Mouse (Mus musculus) midbrain, embryonic 10.5 days (tissue): ENCODE measurements around the gene Tyw5. TPM values are rescaled to one million over a fixed set of nuclear protein-coding genes. Genes with fewer than 3 reads are reported as not detected.

Source experiments
- DNase-seq: peaks from one replicate; pipeline ENCODE4 v3.0.0-alpha.2; 2017; ENCODE audit warnings: low spot score
- H3K27ac ChIP-seq: fragments of 300-500 bp; sonication (generic); replicated peaks from 2 replicates; pipeline ENCODE4 v1.5.1; 2016; ENCODE audit warnings: mild to moderate bottlenecking
- H3K27me3 ChIP-seq: fragments of 300-500 bp; sonication (generic); 2 replicates; pipeline ENCODE4 v1.6.1; 2016; ENCODE audit warnings: low read depth, mild to moderate bottlenecking; ENCODE audit not compliant: poor library complexity, severe bottlenecking
- H3K36me3 ChIP-seq: fragments of 300-500 bp; sonication (generic); 2 replicates; pipeline ENCODE4 v1.6.1; 2016; ENCODE audit warnings: mild to moderate bottlenecking, moderate library complexity
- H3K4me1 ChIP-seq: fragments of 300-500 bp; sonication (generic); 2 replicates; pipeline ENCODE4 v1.6.1; 2016
- H3K4me3 ChIP-seq: fragments of 300-500 bp; sonication (generic); 2 replicates; pipeline ENCODE4 v1.5.1; 2016; ENCODE audit warnings: mild to moderate bottlenecking, moderate library complexity
- H3K9me3 ChIP-seq: fragments of 300-500 bp; sonication (generic); replicated peaks from 2 replicates; pipeline ENCODE4 v1.6.1; 2016; ENCODE audit warnings: mild to moderate bottlenecking
- WGBS: fragments of 180-500 bp; shearing (Covaris S2); methylation state at CpG from one replicate; pipeline ENCODE4 v1.1.7; 2016; 5-methylcytosine and 5-hydroxymethylcytosine counted together
- polyA plus RNA-seq: library from polyadenylated mRNA; unstranded; fragments of >200 nt; fragmentation: Nextera tagmentation; extraction: Ambion mirVana; gene quantifications from 2 replicates; pipeline ENCODE4 v1.2.1, GENCODE M21; 2016

The Tyw5 gene
- polyA plus RNA-seq, result 27.9 and 33.8 TPM in 2 replicates

- peaks cover 17% of the 10 kb centered on the region for H3K36me3 ChIP-seq
- under 1% methylated on average over 72 of the region's 72 CpGs for whole genome bisulfite sequencing
- H3K4me3 ChIP-seq, result peak within 1 kb of the TSS; percentile 89
Measured at GRCm38 (mm10) chr1:57406187-57407151, at the start of gene Tyw5, which contains the start of gene Maip1. Gene Tyw5 (minus strand): TSS chr1:57407101. Gene Maip1 (plus strand): TSS chr1:57406328.

DNA sequence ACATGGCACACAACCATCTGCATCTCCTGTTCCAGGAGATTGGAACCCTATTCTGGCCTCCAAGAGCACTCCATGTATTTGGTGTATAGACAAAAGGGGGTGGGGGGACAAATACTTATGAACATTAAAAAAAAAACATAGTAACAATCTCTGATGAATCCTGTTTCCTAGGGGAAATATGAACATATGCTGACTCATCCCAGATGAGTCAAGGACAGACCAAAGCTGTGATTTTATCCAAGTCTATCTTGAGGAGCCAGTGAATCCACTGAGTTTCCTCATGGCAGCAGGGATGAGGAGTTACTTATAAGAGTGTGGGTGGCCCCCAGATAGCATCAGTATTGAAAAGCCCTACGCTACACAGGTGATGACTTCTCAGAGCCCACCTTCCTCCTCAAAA, 43.3 kb upstream of the Tyw5 start:
- Histone ChIP-seq H3K27me3 (no peaks in the 10 kb centered on the region), H3K4me1 (peaks cover 10% of the 10 kb centered on the region), H3K9me3 (no peaks in the 10 kb centered on the region), H3K27ac (no peak overlapping the region), H3K36me3 (no peaks in the 10 kb centered on the region), H3K4me3 (no peak overlapping the region)
- 84% methylated on average over 1 of the region's 1 CpGs for WGBS
- no peak for DNase-seq

More at GRCm38 (mm10) chr1:57406187-57407151, at the start of gene Tyw5, which contains the start of gene Maip1:
- DNase-seq, result peak; percentile 87
- Histone ChIP-seq H3K4me1 (peaks cover 32% of the 10 kb centered on the region), H3K27me3 (no peaks in the 10 kb centered on the region), H3K9me3 (no peaks in the 10 kb centered on the region), H3K27ac (peak within 1 kb of the TSS; percentile 97)

- H3K4me3 ChIP-seq, result no peak overlapping the region
- 64% methylated on average over 10 of the region's 10 CpGs for WGBS
- H3K27me3 ChIP-seq, result no peaks in the 10 kb centered on the region
- H3K9me3 ChIP-seq, result no peaks in the 10 kb centered on the region
- H3K36me3 ChIP-seq, result no peaks in the 10 kb centered on the region
- no peak overlapping the region for H3K27ac ChIP-seq
- H3K4me1 ChIP-seq, result peaks cover 10% of the 10 kb centered on the region
- DNase-seq, result no peak
Measured at GRCm38 (mm10) chr1:57445679-57446078, 38.8 kb upstream of the Tyw5 start.

GRCm38 (mm10) chr1:57440771-57441170, 33.9 kb upstream of the Tyw5 start:
- no peak for DNase-seq
- no peaks in the 10 kb centered on the region for H3K27me3 ChIP-seq

GRCm38 (mm10) chr1:57439026-57439425, 32.1 kb upstream of the Tyw5 start:
- Histone ChIP-seq H3K9me3 (no peaks in the 10 kb centered on the region), H3K27ac (no peak overlapping the region), H3K4me1 (peaks cover 8% of the 10 kb centered on the region; the same call in 1 of the 2 replicates), H3K36me3 (no peaks in the 10 kb centered on the region), H3K4me3 (no peak overlapping the region), H3K27me3 (no peaks in the 10 kb centered on the region)
- WGBS, result 85% methylated on average over 6 of the region's 6 CpGs
- DNase-seq, result no peak

More at GRCm38 (mm10) chr1:57440771-57441170, 33.9 kb upstream of the Tyw5 start:
- Histone ChIP-seq H3K9me3 (no peaks in the 10 kb centered on the region), H3K4me1 (peaks cover 12% of the 10 kb centered on the region; the same call in 1 of the 2 replicates), H3K4me3 (no peak overlapping the region), H3K27ac (no peak overlapping the region), H3K36me3 (no peaks in the 10 kb centered on the region)
- 71% methylated on average over 4 of the region's 4 CpGs for WGBS

GRCm38 (mm10) chr1:57436954-57437353, 30.1 kb upstream of the Tyw5 start:
- Histone ChIP-seq H3K36me3 (no peaks in the 10 kb centered on the region), H3K4me3 (no peak overlapping the region), H3K27ac (no peak overlapping the region), H3K4me1 (peaks cover 8% of the 10 kb centered on the region; the same call in 1 of the 2 replicates), H3K27me3 (no peaks in the 10 kb centered on the region), H3K9me3 (no peaks in the 10 kb centered on the region)
- no peak for DNase-seq
- 74% methylated on average over 9 of the region's 9 CpGs for WGBS

- WGBS, result 84% methylated on average over 9 of the region's 9 CpGs
- no peaks in the 10 kb centered on the region for H3K36me3 ChIP-seq
- H3K4me1 ChIP-seq, result peaks cover 8% of the 10 kb centered on the region; the same call in 1 of the 2 replicates
- no peaks in the 10 kb centered on the region for H3K9me3 ChIP-seq
- no peak for DNase-seq
- no peak overlapping the region for H3K27ac ChIP-seq
- H3K4me3 ChIP-seq, result no peak overlapping the region
- H3K27me3 ChIP-seq, result no peaks in the 10 kb centered on the region
Measured at GRCm38 (mm10) chr1:57436408-57436807, 29.5 kb upstream of the Tyw5 start.

DNA sequence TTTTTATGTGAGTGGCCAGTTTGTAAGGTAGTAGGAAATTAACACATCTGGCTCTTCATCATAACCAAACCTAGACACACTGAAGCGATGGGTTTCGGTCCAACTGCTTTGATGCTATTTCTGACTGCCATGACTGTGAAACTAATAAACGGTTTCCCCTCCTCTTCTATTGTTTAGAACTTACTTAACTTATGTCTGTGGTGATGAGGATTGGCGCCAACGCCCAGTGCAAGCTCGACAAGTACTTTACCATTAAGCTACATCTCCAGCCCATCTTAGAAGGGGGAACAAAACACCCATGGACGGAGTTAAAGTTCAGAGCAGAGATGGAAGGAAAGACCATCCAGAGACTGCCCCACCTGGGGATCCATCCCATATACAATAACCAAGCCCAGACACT, 26.2 kb upstream of the Tyw5 start:
- Histone ChIP-seq H3K27me3 (no peaks in the 10 kb centered on the region), H3K36me3 (no peaks in the 10 kb centered on the region), H3K4me3 (no peak overlapping the region), H3K9me3 (no peaks in the 10 kb centered on the region), H3K4me1 (peaks cover 25% of the 10 kb centered on the region), H3K27ac (no peak overlapping the region)
- WGBS, result 88% methylated on average over 7 of the region's 7 CpGs
- DNase-seq, result no peak

DNA sequence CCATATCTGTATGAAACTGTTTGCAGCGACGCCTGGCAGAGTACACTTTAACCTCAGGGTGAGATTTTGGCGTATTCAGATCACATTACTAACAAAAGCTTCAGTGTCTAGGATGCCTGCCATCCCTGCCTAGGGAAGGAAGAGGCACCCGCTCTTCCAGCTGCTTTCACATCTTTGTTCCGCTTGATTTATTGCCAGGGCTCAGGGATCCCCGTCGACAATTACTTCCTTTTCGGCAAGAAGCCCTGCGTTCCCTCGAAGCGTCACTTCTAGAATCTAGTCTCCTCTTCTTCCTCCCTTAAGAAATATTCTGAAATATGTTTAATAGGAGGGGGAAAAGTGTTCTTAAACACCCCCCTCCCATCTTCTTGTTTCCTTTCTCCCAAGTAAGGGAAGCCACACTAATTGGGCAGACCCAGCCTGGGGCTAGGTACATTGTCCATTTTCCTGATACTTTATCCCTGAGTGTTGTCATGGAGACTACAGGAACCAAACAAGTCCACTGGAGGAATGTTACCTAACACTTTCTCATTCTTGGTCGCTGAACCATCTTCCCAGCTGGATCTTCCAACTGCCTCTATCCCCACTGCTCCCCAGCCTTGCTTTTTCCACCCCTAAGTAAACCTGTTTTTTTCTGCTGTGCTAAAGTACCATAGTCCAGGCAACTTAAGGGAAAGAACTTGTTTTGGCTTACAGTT, 23.0 kb upstream of the Tyw5 start:
- Histone ChIP-seq H3K4me1 (peaks cover 20% of the 10 kb centered on the region), H3K27me3 (no peaks in the 10 kb centered on the region), H3K36me3 (no peaks in the 10 kb centered on the region), H3K4me3 (peak overlapping the region; percentile 34), H3K27ac (peak overlapping the region; percentile 65), H3K9me3 (no peaks in the 10 kb centered on the region)
- peak; percentile 39 for DNase-seq
- WGBS, result 12% methylated on average over 12 of the region's 12 CpGs

DNA sequence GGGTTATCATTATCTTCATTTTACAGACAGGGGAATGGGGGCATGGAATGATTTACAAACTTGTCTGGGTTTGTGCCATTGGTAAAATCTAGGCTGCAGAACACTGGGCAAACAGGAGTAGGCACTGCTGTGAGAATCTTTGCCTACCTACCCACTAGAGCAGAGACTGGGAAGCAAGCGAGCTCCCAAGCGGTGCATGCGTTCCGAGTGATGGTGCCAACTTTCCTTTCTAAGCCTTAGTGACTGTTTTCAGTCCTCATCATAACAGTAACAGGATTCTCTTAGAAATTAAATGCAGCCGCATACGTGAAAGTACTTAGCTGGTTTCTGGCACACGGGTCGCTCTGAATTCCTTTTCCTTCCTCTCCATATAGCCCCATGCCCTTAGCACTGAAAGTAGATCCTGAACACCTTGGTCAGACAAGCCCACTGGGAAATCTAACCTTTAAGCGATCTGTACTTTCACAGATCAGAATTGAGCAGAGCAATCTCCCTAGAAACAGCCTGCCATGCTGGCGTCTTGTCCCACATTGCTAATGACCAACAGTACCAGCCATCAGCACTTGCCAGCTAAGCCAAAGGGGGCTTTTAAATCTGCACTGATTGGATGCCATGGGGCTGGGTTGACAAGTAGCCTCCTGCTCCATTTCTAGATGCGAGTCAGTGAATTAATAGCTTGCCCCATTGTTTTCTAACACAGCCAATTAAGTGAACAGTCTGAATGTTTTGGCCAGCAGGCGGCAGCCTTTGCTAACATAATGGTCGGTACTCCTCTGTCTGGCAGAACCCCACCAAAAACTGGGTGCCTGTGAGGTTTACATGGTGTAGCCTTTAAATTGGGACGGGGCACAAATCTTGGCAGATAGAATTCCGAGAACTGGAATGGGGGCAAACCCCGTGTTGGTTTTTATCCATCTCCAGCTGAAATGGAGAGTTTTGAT, 21.7 kb upstream of the Tyw5 start:
- H3K4me1 ChIP-seq, result peaks cover 20% of the 10 kb centered on the region
- H3K27ac ChIP-seq, result no peak overlapping the region
- 56% methylated on average over 16 of the region's 16 CpGs for WGBS
- no peaks in the 10 kb centered on the region for H3K9me3 ChIP-seq
- H3K27me3 ChIP-seq, result no peaks in the 10 kb centered on the region
- peak; percentile 83 for DNase-seq
- no peak overlapping the region for H3K4me3 ChIP-seq
- no peaks in the 10 kb centered on the region for H3K36me3 ChIP-seq

DNA sequence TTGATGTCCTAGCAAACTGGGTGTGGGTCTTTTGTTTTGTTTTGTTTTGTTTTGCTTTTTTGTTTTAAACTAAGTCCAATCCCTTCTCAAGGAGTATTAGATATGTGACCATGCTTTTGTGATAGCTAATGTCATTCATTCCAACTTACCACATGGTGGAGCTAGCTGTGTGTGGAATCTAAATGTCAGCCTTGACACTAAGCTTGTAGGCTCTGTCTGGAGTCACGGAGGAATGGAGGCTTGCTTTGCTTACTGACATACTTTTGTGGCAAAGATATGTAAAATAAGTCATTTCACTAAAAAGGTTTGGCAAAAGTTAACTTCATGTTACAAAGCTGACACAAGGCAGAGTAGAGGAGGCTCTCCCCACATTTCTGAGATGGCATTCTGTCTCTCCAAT, 16.8 kb upstream of the Tyw5 start:
- Histone ChIP-seq H3K27me3 (no peaks in the 10 kb centered on the region), H3K36me3 (no peaks in the 10 kb centered on the region), H3K27ac (no peak overlapping the region), H3K9me3 (no peaks in the 10 kb centered on the region), H3K4me3 (no peak overlapping the region), H3K4me1 (peaks cover 1% of the 10 kb centered on the region; the same call in 1 of the 2 replicates)
- no peak for DNase-seq
- WGBS, result 13% methylated on average over 1 of the region's 1 CpGs

GRCm38 (mm10) chr1:57413397-57413796, 6.5 kb upstream of the Tyw5 start:
- no peak for DNase-seq
- Histone ChIP-seq H3K36me3 (peaks cover 76% of the 10 kb centered on the region), H3K4me1 (peaks cover 8% of the 10 kb centered on the region), H3K27me3 (no peaks in the 10 kb centered on the region), H3K9me3 (no peaks in the 10 kb centered on the region), H3K27ac (no peak overlapping the region), H3K4me3 (no peak overlapping the region)
- WGBS, result 87% methylated on average over 2 of the region's 2 CpGs
